Mouse (Mus musculus) midbrain, embryonic 12.5 days (tissue): ENCODE data around the gene Antxr2. TPM values are rescaled to one million over a fixed set of nuclear protein-coding genes. Genes with fewer than 3 reads are reported as not detected.

Source experiments
- ATAC-seq: fragments of 200-750 bp; cut with Nextera tagmentation; 2 replicates; pipeline ENCODE4 v1.8.0; 2017; ENCODE audit warnings: low read depth, moderate TSS enrichment, moderate library complexity; ENCODE audit not compliant: low FRiP score
- H3K27ac ChIP-seq: fragments of 300-500 bp; sonication (generic); replicated peaks from 2 replicates; pipeline ENCODE4 v1.5.1; 2016; ENCODE audit warnings: mild to moderate bottlenecking
- H3K27me3 ChIP-seq: fragments of 300-500 bp; sonication (generic); 2 replicates; pipeline ENCODE4 v1.6.1; 2016; ENCODE audit warnings: mild to moderate bottlenecking
- H3K36me3 ChIP-seq: fragments of 300-500 bp; sonication (generic); 2 replicates; pipeline ENCODE4 v1.6.1; 2016
- H3K4me1 ChIP-seq: fragments of 300-500 bp; sonication (generic); 2 replicates; pipeline ENCODE4 v1.6.1; 2016
- H3K4me2 ChIP-seq: fragments of 300-500 bp; sonication (generic); replicated peaks from 2 replicates; pipeline ENCODE4 v1.6.1; 2016; ENCODE audit warnings: mild to moderate bottlenecking, moderate library complexity
- H3K4me3 ChIP-seq: fragments of 300-500 bp; sonication (generic); 2 replicates; pipeline ENCODE4 v1.5.1; 2016; ENCODE audit warnings: mild to moderate bottlenecking
- H3K9ac ChIP-seq: fragments of 300-500 bp; sonication (generic); replicated peaks from 2 replicates; pipeline ENCODE4 v1.6.1; 2016; ENCODE audit warnings: mild to moderate bottlenecking, moderate library complexity
- H3K9me3 ChIP-seq: fragments of 300-500 bp; sonication (generic); 2 replicates; pipeline ENCODE4 v1.6.1; 2016; ENCODE audit warnings: mild to moderate bottlenecking
- WGBS: fragments of 180-500 bp; shearing (Covaris S2); methylation state at CpG from one replicate; pipeline ENCODE4 v1.1.7; 2016; 5-methylcytosine and 5-hydroxymethylcytosine counted together
- polyA plus RNA-seq: library from polyadenylated mRNA; unstranded; fragments of >200 nt; fragmentation: Nextera tagmentation; extraction: Ambion mirVana; gene quantifications from 2 replicates; pipeline ENCODE4 v1.2.1, GENCODE M21; 2016

Gene Antxr2
- polyA plus RNA-seq, 1 experiment from 2014 or later = 11.9 TPM

- Histone ChIP-seq H3K4me1 (peaks cover under 1% of the 10 kb centered on the region; the same call in 1 of the 2 replicates), H3K27ac (no peak overlapping the region), H3K27me3 (no peaks in the 10 kb centered on the region), H3K4me2 (no peak overlapping the region), H3K36me3 (peaks cover 8% of the 10 kb centered on the region; the same call in 1 of the 2 replicates), H3K4me3 (no peak overlapping the region), H3K9me3 (no peaks in the 10 kb centered on the region), H3K9ac (no peak overlapping the region)
- WGBS = 92% methylated on average over 2 of the region's 2 CpGs
- no peak for ATAC-seq
These were observed 6.3 kb downstream of the Antxr2 start for GRCm38 (mm10) chr5:98024545-98024944.

GRCm38 (mm10) chr5:98021518-98021917 lies 9.3 kb downstream of the Antxr2 start:
- ATAC-seq = no peak
- Histone ChIP-seq H3K27ac (no peak overlapping the region), H3K27me3 (no peaks in the 10 kb centered on the region), H3K4me3 (no peak overlapping the region), H3K9me3 (no peaks in the 10 kb centered on the region), H3K4me1 (peaks cover 5% of the 10 kb centered on the region; the same call in 1 of the 2 replicates), H3K9ac (no peak overlapping the region), H3K4me2 (no peak overlapping the region), H3K36me3 (peaks cover 8% of the 10 kb centered on the region; the same call in 1 of the 2 replicates)
- WGBS = 92% methylated on average over 4 of the region's 4 CpGs

- no peaks in the 10 kb centered on the region for H3K27me3 ChIP-seq
- H3K27ac ChIP-seq = no peak overlapping the region
- no peak for ATAC-seq
- H3K4me1 ChIP-seq = peaks cover 5% of the 10 kb centered on the region; the same call in 1 of the 2 replicates
- H3K4me2 ChIP-seq = no peak overlapping the region
- peaks cover 7% of the 10 kb centered on the region; the same call in 1 of the 2 replicates for H3K36me3 ChIP-seq
- H3K9me3 ChIP-seq = no peaks in the 10 kb centered on the region
- H3K4me3 ChIP-seq = no peak overlapping the region
- H3K9ac ChIP-seq = no peak overlapping the region
These were observed 10.2 kb downstream of the Antxr2 start for GRCm38 (mm10) chr5:98020658-98021057.

- Histone ChIP-seq H3K4me3 (no peak overlapping the region), H3K4me2 (no peak overlapping the region), H3K27ac (no peak overlapping the region), H3K4me1 (peaks cover 5% of the 10 kb centered on the region; the same call in 1 of the 2 replicates), H3K27me3 (no peaks in the 10 kb centered on the region), H3K9me3 (no peaks in the 10 kb centered on the region), H3K9ac (no peak overlapping the region), H3K36me3 (0 out of 2 replicates have a peak, but pooled peaks cover 5% of the 10 kb centered on the region)
- ATAC-seq = no peak
- WGBS = 79% methylated on average over 1 of the region's 1 CpGs
These were observed 11.4 kb downstream of the Antxr2 start for GRCm38 (mm10) chr5:98019396-98019795.

GRCm38 (mm10) chr5:98018162-98018561 lies 12.7 kb downstream of the Antxr2 start:
- WGBS = 92% methylated on average over 6 of the region's 6 CpGs
- Histone ChIP-seq H3K4me1 (peaks cover 5% of the 10 kb centered on the region; the same call in 1 of the 2 replicates), H3K4me3 (no peak overlapping the region), H3K4me2 (no peak overlapping the region), H3K27me3 (no peaks in the 10 kb centered on the region), H3K27ac (no peak overlapping the region), H3K9ac (no peak overlapping the region), H3K9me3 (no peaks in the 10 kb centered on the region), H3K36me3 (0 out of 2 replicates have a peak, but pooled peaks cover 5% of the 10 kb centered on the region)
- no peak for ATAC-seq

- Histone ChIP-seq H3K9ac (no peak overlapping the region), H3K4me1 (peaks cover 5% of the 10 kb centered on the region; the same call in 1 of the 2 replicates), H3K4me2 (no peak overlapping the region), H3K27ac (no peak overlapping the region), H3K27me3 (no peaks in the 10 kb centered on the region), H3K4me3 (no peak overlapping the region), H3K36me3 (0 out of 2 replicates have a peak, but pooled peaks cover 5% of the 10 kb centered on the region), H3K9me3 (no peaks in the 10 kb centered on the region)
- WGBS = 83% methylated on average over 20 of the region's 20 CpGs
- ATAC-seq = no peak
These were observed 14.3 kb downstream of the Antxr2 start for GRCm38 (mm10) chr5:98016247-98017203.

GRCm38 (mm10) chr5:98005751-98006150 lies 25.1 kb downstream of the Antxr2 start:
- no peak overlapping the region for H3K4me2 ChIP-seq
- H3K36me3 ChIP-seq = 0 out of 2 replicates have a peak, but pooled peaks cover 3% of the 10 kb centered on the region
- no peak overlapping the region for H3K9ac ChIP-seq
- H3K27ac ChIP-seq = no peak overlapping the region
- no peaks in the 10 kb centered on the region for H3K27me3 ChIP-seq
- H3K9me3 ChIP-seq = no peaks in the 10 kb centered on the region
- H3K4me1 ChIP-seq = no peaks in the 10 kb centered on the region
- H3K4me3 ChIP-seq = no peak overlapping the region
- no peak for ATAC-seq
- WGBS = 95% methylated on average over 8 of the region's 8 CpGs

GRCm38 (mm10) chr5:97999261-97999824 lies 31.5 kb downstream of the Antxr2 start:
- H3K9me3 ChIP-seq = no peaks in the 10 kb centered on the region
- H3K4me1 ChIP-seq = no peaks in the 10 kb centered on the region
- no peak overlapping the region for H3K4me2 ChIP-seq
- 88% methylated on average over 2 of the region's 2 CpGs for WGBS
- no peaks in the 10 kb centered on the region for H3K36me3 ChIP-seq
- H3K27me3 ChIP-seq = no peaks in the 10 kb centered on the region
- H3K9ac ChIP-seq = no peak overlapping the region
- H3K27ac ChIP-seq = no peak overlapping the region
- ATAC-seq = no peak
- H3K4me3 ChIP-seq = no peak overlapping the region

- 82% methylated on average over 6 of the region's 6 CpGs for WGBS
- no peak overlapping the region for H3K27ac ChIP-seq
- no peaks in the 10 kb centered on the region for H3K36me3 ChIP-seq
- no peak overlapping the region for H3K9ac ChIP-seq
- ATAC-seq = peak; percentile 16; the same call in 1 of the 2 replicates
- H3K4me1 ChIP-seq = no peaks in the 10 kb centered on the region
- H3K27me3 ChIP-seq = no peaks in the 10 kb centered on the region
- no peak overlapping the region for H3K4me2 ChIP-seq
- H3K9me3 ChIP-seq = no peaks in the 10 kb centered on the region
- no peak overlapping the region for H3K4me3 ChIP-seq
These were observed 34.2 kb downstream of the Antxr2 start for GRCm38 (mm10) chr5:97996500-97997176.

- no peak overlapping the region for H3K9ac ChIP-seq
- H3K4me3 ChIP-seq = no peak overlapping the region
- WGBS = 81% methylated on average over 4 of the region's 4 CpGs
- no peaks in the 10 kb centered on the region for H3K4me1 ChIP-seq
- no peaks in the 10 kb centered on the region for H3K27me3 ChIP-seq
- H3K4me2 ChIP-seq = no peak overlapping the region
- no peaks in the 10 kb centered on the region for H3K36me3 ChIP-seq
- no peaks in the 10 kb centered on the region for H3K9me3 ChIP-seq
- H3K27ac ChIP-seq = no peak overlapping the region
- ATAC-seq = no peak
These were observed 35.0 kb downstream of the Antxr2 start for GRCm38 (mm10) chr5:97995881-97996280.

GRCm38 (mm10) chr5:97986656-97987294 lies 44.1 kb downstream of the Antxr2 start:
- H3K27ac ChIP-seq = no peak overlapping the region
- no peaks in the 10 kb centered on the region for H3K9me3 ChIP-seq
- no peak overlapping the region for H3K9ac ChIP-seq
- H3K4me1 ChIP-seq = no peaks in the 10 kb centered on the region
- WGBS = 89% methylated on average over 4 of the region's 4 CpGs
- H3K36me3 ChIP-seq = peaks cover 6% of the 10 kb centered on the region; the same call in 1 of the 2 replicates
- ATAC-seq = no peak
- H3K4me3 ChIP-seq = no peak overlapping the region
- H3K27me3 ChIP-seq = no peaks in the 10 kb centered on the region
- H3K4me2 ChIP-seq = no peak overlapping the region
